Mouse (Mus musculus): ENCODE data around the gene Dnmt3a. TPM values are rescaled to one million over a fixed set of nuclear protein-coding genes. Genes with fewer than 3 reads are reported as not detected.

Gene Dnmt3a
- polyA plus RNA-seq, 1 experiment from 2014 or later: 86.6 TPM

DNA sequence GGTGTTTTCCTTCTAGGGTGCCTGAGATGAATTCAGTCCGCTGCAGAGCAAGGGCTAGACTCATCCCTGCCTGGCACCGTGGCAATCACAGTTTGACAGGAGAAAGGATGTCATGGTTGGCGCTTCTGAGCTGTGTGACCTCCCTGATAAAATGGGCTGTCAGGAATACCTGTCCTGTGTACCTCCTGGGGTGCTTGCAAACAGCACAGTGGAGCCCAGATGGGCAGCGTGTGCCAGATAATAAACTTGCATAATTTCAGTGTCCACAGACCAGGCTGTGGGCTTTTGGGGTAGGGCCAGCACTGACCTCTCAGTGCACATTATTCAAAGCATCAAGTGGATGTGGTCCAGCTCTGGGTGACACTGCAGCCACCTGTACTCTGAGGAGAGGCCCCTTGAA is 45.4 kb downstream of the Dnmt3a start:
- 94% methylated on average over 4 of the region's 4 CpGs for WGBS
- H3K27me3 ChIP-seq (replicated peaks; ENCODE audit: control insufficient read depth, insufficient read depth, low read length): no peaks in the 10 kb centered on the region
- H3K27ac ChIP-seq (ENCODE audit: low read length): no peak overlapping the region
- H3K36me3 ChIP-seq (ENCODE audit: control insufficient read depth, insufficient read depth): no peaks in the 10 kb centered on the region
- H3K4me2 ChIP-seq (ENCODE audit: low read length): no peak overlapping the region
- no peaks in the 10 kb centered on the region for H3K9me3 ChIP-seq (ENCODE audit: control insufficient read depth, low read length)
- no peak for ATAC-seq
- H3K9ac ChIP-seq (replicated peaks; ENCODE audit: low read depth, low read length): no peak overlapping the region
- H3K4me3 ChIP-seq (replicated peaks; ENCODE audit: low read length): no peak overlapping the region
- no peaks in the 10 kb centered on the region; the same call in 1 of the 2 replicates for H3K4me1 ChIP-seq (replicated peaks; ENCODE audit: control insufficient read depth, insufficient read depth, low read length)

DNA sequence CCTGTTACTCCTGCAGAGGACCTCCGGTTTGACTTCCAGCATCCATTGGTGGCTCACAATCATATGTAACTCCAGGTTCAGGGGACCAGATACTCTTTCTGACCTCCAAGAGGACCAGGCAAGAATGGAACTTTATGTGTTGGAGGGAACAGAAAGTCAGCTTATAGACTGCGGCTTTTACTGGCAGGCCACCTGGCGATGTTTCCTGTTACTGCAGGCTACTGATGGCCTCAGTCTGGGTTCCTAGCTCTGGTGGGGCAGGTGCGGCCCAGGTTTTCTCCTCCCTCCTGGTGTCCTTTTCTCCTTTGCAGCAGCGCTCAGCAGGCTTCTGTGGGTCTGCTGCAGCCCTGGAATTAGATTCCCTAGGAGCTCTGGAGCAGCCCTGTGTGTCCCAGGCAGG is 46.7 kb downstream of the Dnmt3a start:
- no peak overlapping the region for H3K4me2 ChIP-seq (ENCODE audit: low read length)

DNA sequence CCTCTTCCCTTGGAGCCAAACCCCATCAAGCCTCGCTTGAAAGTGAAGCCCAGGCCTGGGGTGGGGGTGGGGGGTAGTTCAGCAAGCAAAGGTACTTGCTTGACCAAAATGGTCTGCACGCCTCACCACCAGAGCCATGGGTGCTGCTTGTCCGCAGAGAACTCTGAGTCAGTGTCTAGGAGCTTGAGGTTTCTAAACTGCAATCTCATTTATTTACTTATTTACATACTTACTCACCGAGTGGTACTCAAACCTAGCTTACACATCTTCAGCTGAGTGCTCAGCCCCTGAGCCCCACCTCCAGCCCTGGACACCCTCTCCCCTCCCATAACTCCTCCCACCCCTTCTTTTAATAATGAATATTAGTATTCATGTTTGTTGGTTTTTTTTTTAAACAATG is 48.6 kb downstream of the Dnmt3a start:
- H3K9ac ChIP-seq (replicated peaks; ENCODE audit: low read depth, low read length): no peak overlapping the region
- no peak overlapping the region for H3K4me2 ChIP-seq (ENCODE audit: low read length)
- H3K27me3 ChIP-seq (replicated peaks; ENCODE audit: control insufficient read depth, insufficient read depth, low read length): no peaks in the 10 kb centered on the region
- no peak overlapping the region for H3K4me3 ChIP-seq (replicated peaks; ENCODE audit: low read length)
- ATAC-seq: no peak
- H3K36me3 ChIP-seq (ENCODE audit: control insufficient read depth, insufficient read depth): 0 out of 2 replicates have a peak, but pooled peaks cover 2% of the 10 kb centered on the region
- WGBS: 81% methylated on average over 4 of the region's 4 CpGs
- no peaks in the 10 kb centered on the region for H3K9me3 ChIP-seq (ENCODE audit: control insufficient read depth, low read length)
- no peaks in the 10 kb centered on the region; the same call in 1 of the 2 replicates for H3K4me1 ChIP-seq (replicated peaks; ENCODE audit: control insufficient read depth, insufficient read depth, low read length)
- H3K27ac ChIP-seq (ENCODE audit: low read length): no peak overlapping the region

More for the DNA sequence above, 46.7 kb downstream of the Dnmt3a start:
- no peaks in the 10 kb centered on the region for H3K36me3 ChIP-seq (ENCODE audit: control insufficient read depth, insufficient read depth)
- WGBS: 42% methylated on average over 5 of the region's 5 CpGs
- H3K4me1 ChIP-seq (replicated peaks; ENCODE audit: control insufficient read depth, insufficient read depth, low read length): no peaks in the 10 kb centered on the region; the same call in 1 of the 2 replicates
- no peak for ATAC-seq
- no peaks in the 10 kb centered on the region for H3K27me3 ChIP-seq (replicated peaks; ENCODE audit: control insufficient read depth, insufficient read depth, low read length)
- H3K9me3 ChIP-seq (ENCODE audit: control insufficient read depth, low read length): no peaks in the 10 kb centered on the region
- no peak overlapping the region for H3K27ac ChIP-seq (ENCODE audit: low read length)
- no peak overlapping the region for H3K4me3 ChIP-seq (replicated peaks; ENCODE audit: low read length)
- H3K9ac ChIP-seq (replicated peaks; ENCODE audit: low read depth, low read length): no peak overlapping the region

DNA sequence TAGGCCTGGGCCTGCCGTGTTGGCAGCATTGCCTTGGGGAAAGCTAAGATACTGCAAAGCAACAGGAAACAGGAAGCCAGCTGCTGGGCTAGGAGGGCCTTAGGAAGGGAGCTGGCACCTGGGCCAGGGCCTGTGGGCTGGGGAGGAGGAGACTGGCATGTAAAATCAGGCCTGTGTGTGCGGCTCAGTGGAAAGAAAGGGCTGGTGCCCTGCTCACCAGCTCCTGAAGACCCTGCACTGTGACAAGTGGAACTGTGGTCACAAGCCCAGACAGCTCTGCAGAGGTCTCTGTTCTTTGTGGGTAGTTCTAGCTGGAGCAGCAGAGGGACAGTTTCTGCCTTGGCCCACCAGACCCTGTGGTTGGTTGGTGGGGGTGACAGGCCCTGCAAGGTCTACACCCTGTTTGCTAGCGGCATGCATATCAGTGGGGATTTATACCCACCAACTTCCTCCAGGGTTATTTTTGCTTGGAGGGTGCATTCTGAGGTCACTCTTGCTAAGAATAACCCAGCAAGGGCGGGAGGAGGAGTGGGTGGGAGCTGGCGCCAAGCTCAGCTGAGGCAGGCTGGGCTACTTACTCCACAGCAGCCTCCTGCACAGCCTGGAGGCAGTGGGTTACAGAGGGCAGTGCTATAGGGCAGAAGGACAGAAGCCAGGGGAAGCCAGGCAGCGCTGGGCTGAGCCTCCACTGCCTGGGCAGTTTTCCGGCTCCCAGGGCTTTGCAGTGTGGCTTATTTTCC is 50.1 kb downstream of the Dnmt3a start:
- Histone ChIP-seq H3K4me3 (replicated peaks; ENCODE audit: low read length) (no peak overlapping the region), H3K4me2 (ENCODE audit: low read length) (no peak overlapping the region), H3K9me3 (ENCODE audit: control insufficient read depth, low read length) (no peaks in the 10 kb centered on the region), H3K4me1 (replicated peaks; ENCODE audit: control insufficient read depth, insufficient read depth, low read length) (no peaks in the 10 kb centered on the region; the same call in 1 of the 2 replicates), H3K27ac (ENCODE audit: low read length) (no peak overlapping the region), H3K36me3 (ENCODE audit: control insufficient read depth, insufficient read depth) (0 out of 2 replicates have a peak, but pooled peaks cover 2% of the 10 kb centered on the region), H3K9ac (replicated peaks; ENCODE audit: low read depth, low read length) (no peak overlapping the region), H3K27me3 (replicated peaks; ENCODE audit: control insufficient read depth, insufficient read depth, low read length) (no peaks in the 10 kb centered on the region)
- peak; percentile 26; the same call in 1 of the 2 replicates for ATAC-seq
- 64% methylated on average over 7 of the region's 7 CpGs for WGBS

DNA sequence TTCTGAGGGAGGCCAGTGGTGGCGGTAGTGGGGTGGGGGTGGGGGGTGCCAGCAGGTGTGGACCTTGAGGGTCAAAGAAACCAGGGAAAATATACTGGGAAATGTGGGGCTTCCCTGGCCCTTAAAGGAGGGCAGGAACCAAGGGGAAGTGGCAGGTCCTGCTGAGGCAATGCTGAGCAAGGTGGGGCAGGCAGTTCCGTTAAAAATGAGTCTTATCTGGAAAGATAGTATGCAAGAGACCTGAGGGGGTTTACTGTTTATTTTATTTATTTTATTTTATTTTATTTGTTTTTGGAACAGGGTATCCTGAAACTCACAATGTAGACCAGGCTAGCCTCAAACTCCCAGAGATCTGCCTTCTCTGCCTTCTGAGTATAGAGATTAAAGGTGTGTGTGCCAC is 50.9 kb downstream of the Dnmt3a start:
- Histone ChIP-seq H3K9ac (replicated peaks; ENCODE audit: low read depth, low read length) (no peak overlapping the region), H3K27me3 (replicated peaks; ENCODE audit: control insufficient read depth, insufficient read depth, low read length) (no peaks in the 10 kb centered on the region), H3K9me3 (ENCODE audit: control insufficient read depth, low read length) (no peaks in the 10 kb centered on the region), H3K36me3 (ENCODE audit: control insufficient read depth, insufficient read depth) (0 out of 2 replicates have a peak, but pooled peaks cover 2% of the 10 kb centered on the region), H3K4me2 (ENCODE audit: low read length) (no peak overlapping the region), H3K27ac (ENCODE audit: low read length) (no peak overlapping the region), H3K4me3 (replicated peaks; ENCODE audit: low read length) (no peak overlapping the region), H3K4me1 (replicated peaks; ENCODE audit: control insufficient read depth, insufficient read depth, low read length) (no peaks in the 10 kb centered on the region; the same call in 1 of the 2 replicates)
- no peak for ATAC-seq
- WGBS: 85% methylated on average over 2 of the region's 2 CpGs

DNA sequence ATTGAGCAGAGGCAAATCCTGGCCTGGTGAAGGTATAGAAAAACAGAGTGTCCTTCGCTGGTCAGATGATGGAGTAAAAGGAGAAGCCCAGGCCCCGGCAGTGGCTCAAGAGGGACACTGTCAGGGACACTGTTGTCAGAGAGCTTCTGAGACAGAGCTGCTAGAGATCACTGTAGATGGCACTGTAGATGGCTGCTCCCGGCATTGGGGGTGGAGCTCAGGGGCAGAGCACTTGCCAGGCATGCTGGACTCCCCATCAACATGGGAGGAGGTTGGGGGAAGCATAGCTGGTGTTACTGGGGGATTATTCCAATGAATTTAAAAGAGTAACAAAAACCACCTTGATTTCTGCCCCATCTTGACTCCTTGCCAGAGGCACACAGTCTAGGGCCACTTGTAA is 51.4 kb downstream of the Dnmt3a start:
- 82% methylated on average over 3 of the region's 3 CpGs for WGBS
- ATAC-seq: no peak

DNA sequence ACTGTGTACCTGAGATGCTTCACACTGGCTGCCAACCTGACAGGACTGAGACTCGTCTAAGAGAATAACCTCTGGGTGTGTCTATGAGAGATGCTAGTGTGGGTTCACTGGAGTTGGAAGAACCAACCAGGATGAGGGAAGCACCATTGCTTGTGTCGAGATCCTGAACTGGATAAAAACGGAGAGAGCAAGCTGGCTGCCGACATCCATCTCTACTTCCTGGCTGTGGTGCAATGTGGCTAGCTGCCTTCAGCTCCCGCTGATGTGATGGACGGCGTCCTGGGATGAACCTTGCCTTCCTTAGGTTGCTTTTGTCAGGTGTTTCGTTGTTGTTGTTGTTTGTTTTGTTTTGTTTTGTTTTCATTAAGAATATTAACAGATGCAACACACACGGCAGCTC is 52.0 kb downstream of the Dnmt3a start:
- Histone ChIP-seq H3K36me3 (ENCODE audit: control insufficient read depth, insufficient read depth) (0 out of 2 replicates have a peak, but pooled peaks cover 2% of the 10 kb centered on the region), H3K4me1 (replicated peaks; ENCODE audit: control insufficient read depth, insufficient read depth, low read length) (no peaks in the 10 kb centered on the region; the same call in 1 of the 2 replicates), H3K4me3 (replicated peaks; ENCODE audit: low read length) (no peak overlapping the region), H3K9ac (replicated peaks; ENCODE audit: low read depth, low read length) (no peak overlapping the region), H3K9me3 (ENCODE audit: control insufficient read depth, low read length) (no peaks in the 10 kb centered on the region), H3K27ac (ENCODE audit: low read length) (no peak overlapping the region), H3K4me2 (ENCODE audit: low read length) (no peak overlapping the region), H3K27me3 (replicated peaks; ENCODE audit: control insufficient read depth, insufficient read depth, low read length) (no peaks in the 10 kb centered on the region)
- no peak for ATAC-seq
- WGBS: 85% methylated on average over 9 of the region's 9 CpGs

More for the DNA sequence above, 51.4 kb downstream of the Dnmt3a start:
- Histone ChIP-seq H3K4me2 (ENCODE audit: low read length) (no peak overlapping the region), H3K27me3 (replicated peaks; ENCODE audit: control insufficient read depth, insufficient read depth, low read length) (no peaks in the 10 kb centered on the region), H3K9me3 (ENCODE audit: control insufficient read depth, low read length) (no peaks in the 10 kb centered on the region), H3K36me3 (ENCODE audit: control insufficient read depth, insufficient read depth) (0 out of 2 replicates have a peak, but pooled peaks cover 2% of the 10 kb centered on the region), H3K4me3 (replicated peaks; ENCODE audit: low read length) (no peak overlapping the region), H3K4me1 (replicated peaks; ENCODE audit: control insufficient read depth, insufficient read depth, low read length) (no peaks in the 10 kb centered on the region; the same call in 1 of the 2 replicates), H3K27ac (ENCODE audit: low read length) (no peak overlapping the region), H3K9ac (replicated peaks; ENCODE audit: low read depth, low read length) (no peak overlapping the region)

DNA sequence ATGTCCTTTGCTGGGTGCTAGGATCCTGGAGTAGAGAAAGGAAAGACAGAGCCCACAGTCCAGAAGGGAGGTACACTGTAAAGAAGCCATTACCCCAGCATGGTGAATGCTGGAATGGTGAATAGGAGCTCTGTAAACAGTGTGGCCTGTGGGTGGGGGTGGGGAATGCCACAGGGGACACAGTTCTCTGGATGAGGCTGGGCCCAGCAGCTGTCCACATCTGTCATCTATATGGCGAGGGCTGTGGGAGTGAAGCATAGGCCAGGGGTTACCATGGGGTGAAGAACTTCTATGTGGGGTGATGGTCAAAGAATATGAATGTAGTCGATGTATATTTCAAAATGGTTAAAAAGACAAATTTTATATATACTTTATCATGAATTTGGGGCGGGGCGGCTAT is 52.9 kb downstream of the Dnmt3a start:
- no peak overlapping the region for H3K9ac ChIP-seq (replicated peaks; ENCODE audit: low read depth, low read length)
- no peak overlapping the region for H3K27ac ChIP-seq (ENCODE audit: low read length)
- H3K9me3 ChIP-seq (ENCODE audit: control insufficient read depth, low read length): no peaks in the 10 kb centered on the region
- no peak overlapping the region for H3K4me3 ChIP-seq (replicated peaks; ENCODE audit: low read length)
- H3K4me2 ChIP-seq (ENCODE audit: low read length): no peak overlapping the region
- no peaks in the 10 kb centered on the region for H3K27me3 ChIP-seq (replicated peaks; ENCODE audit: control insufficient read depth, insufficient read depth, low read length)
- H3K36me3 ChIP-seq (ENCODE audit: control insufficient read depth, insufficient read depth): 0 out of 2 replicates have a peak, but pooled peaks cover 2% of the 10 kb centered on the region
- ATAC-seq: no peak
- 96% methylated on average over 4 of the region's 4 CpGs for WGBS
- no peaks in the 10 kb centered on the region; the same call in 1 of the 2 replicates for H3K4me1 ChIP-seq (replicated peaks; ENCODE audit: control insufficient read depth, insufficient read depth, low read length)

DNA sequence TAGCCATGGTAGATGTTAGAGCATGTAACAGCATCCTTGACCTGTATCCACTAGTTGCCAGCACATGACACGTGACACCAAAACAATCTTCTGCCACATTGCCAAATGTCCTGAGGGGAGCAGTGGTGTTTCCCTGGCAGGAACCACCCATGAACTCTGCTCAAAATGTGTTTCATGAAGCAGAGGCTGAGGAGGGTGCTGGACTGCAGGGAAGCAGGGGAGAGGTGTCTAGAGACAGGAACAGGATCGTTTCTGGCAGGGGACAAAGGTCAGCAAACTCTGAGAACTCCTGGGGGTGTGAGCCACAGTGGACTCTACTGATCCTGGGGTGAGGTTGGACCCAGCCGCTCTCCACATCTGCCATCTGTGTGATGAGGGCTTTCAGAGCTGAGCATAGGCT is 53.7 kb downstream of the Dnmt3a start:
- no peaks in the 10 kb centered on the region; the same call in 1 of the 2 replicates for H3K4me1 ChIP-seq (replicated peaks; ENCODE audit: control insufficient read depth, insufficient read depth, low read length)
- WGBS: 74% methylated on average over 3 of the region's 3 CpGs
- H3K4me2 ChIP-seq (ENCODE audit: low read length): no peak overlapping the region
- no peak overlapping the region for H3K27ac ChIP-seq (ENCODE audit: low read length)
- no peak overlapping the region for H3K9ac ChIP-seq (replicated peaks; ENCODE audit: low read depth, low read length)
- no peak overlapping the region for H3K4me3 ChIP-seq (replicated peaks; ENCODE audit: low read length)
- H3K9me3 ChIP-seq (ENCODE audit: control insufficient read depth, low read length): no peaks in the 10 kb centered on the region
- ATAC-seq: no peak
- H3K27me3 ChIP-seq (replicated peaks; ENCODE audit: control insufficient read depth, insufficient read depth, low read length): no peaks in the 10 kb centered on the region
- 0 out of 2 replicates have a peak, but pooled peaks cover 2% of the 10 kb centered on the region for H3K36me3 ChIP-seq (ENCODE audit: control insufficient read depth, insufficient read depth)

Data from forebrain, embryonic 16.5 days (tissue).